Mouse (Mus musculus) spleen, adult 2 months (tissue): ENCODE measurements around the gene Plekhg1. TPM values are rescaled to one million over a fixed set of nuclear protein-coding genes. Genes with fewer than 3 reads are reported as not detected.

Source experiments
- DNase-seq, 2 experiments: peaks; one replicate each; pipeline versions ENCODE4 v3.0.0 to v3.0.0-alpha.2; 2012 to 2021; ENCODE audit warnings: low spot score in 2 of 2, low read depth in 1 of 2
- H3K27ac ChIP-seq: fragments of 200-500 bp; 2 replicates; pipeline ENCODE4 v1.5.1; 2012; ENCODE audit warnings: low read length, inconsistent platforms; ENCODE audit not compliant: insufficient read depth
- H3K27me3 ChIP-seq: fragments of 200-500 bp; 2 replicates; pipeline ENCODE4 v1.6.1; 2012; ENCODE audit warnings: mild to moderate bottlenecking, moderate library complexity, low read length, inconsistent platforms; ENCODE audit not compliant: control insufficient read depth, insufficient read depth
- H3K36me3 ChIP-seq: fragments of 200-500 bp; 2 replicates; pipeline ENCODE4 v1.6.1; 2012; ENCODE audit warnings: mild to moderate bottlenecking, low read length, inconsistent platforms; ENCODE audit not compliant: control insufficient read depth, insufficient read depth
- H3K4me1 ChIP-seq: fragments of 200-500 bp; 2 replicates; pipeline ENCODE4 v1.6.1; 2011; ENCODE audit warnings: inconsistent platforms; ENCODE audit not compliant: control insufficient read depth, insufficient read depth, insufficient read length
- H3K4me3 ChIP-seq: fragments of 200-500 bp; 2 replicates; pipeline ENCODE4 v1.5.1; 2011; ENCODE audit warnings: mild to moderate bottlenecking, inconsistent platforms; ENCODE audit not compliant: insufficient read depth, insufficient read length; ENCODE audit errors: extremely low read depth
- CTCF ChIP-seq: fragments of 200-500 bp; IDR thresholded peaks from 2 replicates; pipeline ENCODE4 v1.5.1; 2011; ENCODE audit warnings: mild to moderate bottlenecking, inconsistent platforms; ENCODE audit not compliant: insufficient read depth, insufficient read length, insufficient replicate concordance; ENCODE audit errors: extremely low read depth
- POLR2A ChIP-seq: fragments of 200-500 bp; IDR thresholded peaks from 2 replicates; pipeline ENCODE4 v1.6.1; 2011; ENCODE audit warnings: low read depth, low read length, inconsistent platforms
- WGBS: fragments of 180-500 bp; shearing (Covaris S2); methylation state at CpG from one replicate; pipeline ENCODE4 v1.1.7; 2018; 5-methylcytosine and 5-hydroxymethylcytosine counted together
- polyA plus RNA-seq: library from polyadenylated mRNA; depleted of rRNA; stranded (reverse); fragments of >200 nt; gene quantifications from 2 replicates; pipeline ENCODE4 v1.2.3, GENCODE M21; 2012

Plekhg1 gene
- polyA plus RNA-seq, 1 experiment = 2.0 TPM

- DNase-seq = no peak
- 91% methylated on average over 4 of the region's 4 CpGs for WGBS
- H3K4me1 ChIP-seq = no peaks in the 10 kb centered on the region
- no peaks in the 10 kb centered on the region for H3K27me3 ChIP-seq
- H3K27ac ChIP-seq = no peak overlapping the region
- no peaks in the 10 kb centered on the region for H3K36me3 ChIP-seq
- no peak for TF ChIP-seq POLR2A
- no peak for TF ChIP-seq CTCF
- H3K4me3 ChIP-seq = no peak overlapping the region
Measured at GRCm38 (mm10) chr10:3858437-3858836, 118.3 kb downstream of the Plekhg1 start.

DNA sequence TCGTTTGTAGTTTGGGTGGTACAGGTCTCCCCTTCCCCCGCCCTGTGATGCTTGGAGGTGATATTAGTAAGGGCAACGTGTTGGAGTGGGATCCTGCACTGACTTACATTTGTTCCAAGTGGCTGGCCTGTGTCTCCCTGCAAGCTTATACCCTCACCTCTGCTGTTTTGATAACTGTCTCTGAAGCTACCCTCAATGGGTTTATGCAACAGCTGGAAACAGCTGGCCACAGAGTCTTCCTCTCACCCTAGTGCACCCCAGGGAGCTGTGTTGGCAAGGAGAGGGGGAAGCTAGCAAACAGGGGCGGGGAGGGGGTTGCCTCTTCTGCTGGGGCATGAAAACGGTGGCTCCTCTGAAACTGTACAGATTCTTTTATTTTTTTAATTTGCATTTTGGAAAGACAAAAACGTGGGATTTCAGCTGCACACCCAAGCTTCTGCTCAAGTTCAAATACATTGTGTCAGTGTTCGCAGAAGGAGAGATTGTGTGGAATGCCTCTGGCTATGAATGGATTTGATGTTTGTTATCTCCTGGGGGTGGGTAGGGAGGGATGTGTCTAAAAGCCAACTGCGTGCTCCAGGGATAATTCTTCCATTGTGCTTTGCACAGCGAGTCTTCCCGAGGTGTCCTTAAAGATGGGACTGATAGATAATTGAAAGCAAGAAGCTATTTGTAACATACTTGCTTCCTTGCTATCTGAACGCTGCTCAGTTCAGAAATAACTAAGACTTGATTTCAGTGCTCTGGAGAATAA lies 119.0 kb downstream of the Plekhg1 start:
- WGBS = 66% methylated on average over 11 of the region's 11 CpGs
- Histone ChIP-seq H3K36me3 (no peaks in the 10 kb centered on the region), H3K4me3 (no peak overlapping the region), H3K4me1 (no peaks in the 10 kb centered on the region), H3K27ac (no peak overlapping the region), H3K27me3 (no peaks in the 10 kb centered on the region)
- TF ChIP-seq POLR2A (no peak), CTCF (no peak)
- no peak for DNase-seq

GRCm38 (mm10) chr10:3863411-3864195 lies 123.4 kb downstream of the Plekhg1 start:
- TF ChIP-seq CTCF = no peak
- no peak for TF ChIP-seq POLR2A
- DNase-seq = no peak
- Histone ChIP-seq H3K27ac (no peak overlapping the region), H3K4me3 (no peak overlapping the region), H3K27me3 (no peaks in the 10 kb centered on the region), H3K4me1 (no peaks in the 10 kb centered on the region), H3K36me3 (no peaks in the 10 kb centered on the region)
- WGBS = 45% methylated on average over 12 of the region's 12 CpGs

DNA sequence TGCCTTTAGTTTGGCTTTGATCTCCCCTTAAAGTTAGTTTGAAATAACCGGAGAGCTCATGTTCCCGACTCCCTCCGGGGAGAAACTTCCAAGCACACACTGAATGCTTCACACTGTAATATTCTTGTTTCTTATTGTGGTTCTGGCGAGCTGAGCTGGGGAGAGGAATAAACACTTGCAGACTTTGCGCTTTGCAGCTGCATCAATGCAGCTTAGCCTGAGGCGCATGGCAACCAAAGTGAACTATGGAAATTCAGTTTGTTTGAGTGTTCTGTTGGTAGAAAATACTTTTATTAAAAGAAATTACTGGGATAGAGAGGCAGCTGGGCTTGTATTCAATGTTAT lies 124.0 kb downstream of the Plekhg1 start:
- no peak overlapping the region for H3K4me3 ChIP-seq
- H3K36me3 ChIP-seq = no peaks in the 10 kb centered on the region
- 85% methylated on average over 6 of the region's 6 CpGs for WGBS
- TF ChIP-seq CTCF (no peak), POLR2A (no peak)
- H3K4me1 ChIP-seq = no peaks in the 10 kb centered on the region
- no peaks in the 10 kb centered on the region for H3K27me3 ChIP-seq
- no peak overlapping the region for H3K27ac ChIP-seq
- no peak for DNase-seq

GRCm38 (mm10) chr10:3867298-3867697 lies 127.1 kb downstream of the Plekhg1 start:
- H3K4me1 ChIP-seq = no peaks in the 10 kb centered on the region
- H3K27ac ChIP-seq = no peak overlapping the region
- no peak overlapping the region for H3K4me3 ChIP-seq
- DNase-seq = no peak
- no peaks in the 10 kb centered on the region for H3K36me3 ChIP-seq
- TF ChIP-seq CTCF (no peak), POLR2A (no peak)
- no peaks in the 10 kb centered on the region for H3K27me3 ChIP-seq

DNA sequence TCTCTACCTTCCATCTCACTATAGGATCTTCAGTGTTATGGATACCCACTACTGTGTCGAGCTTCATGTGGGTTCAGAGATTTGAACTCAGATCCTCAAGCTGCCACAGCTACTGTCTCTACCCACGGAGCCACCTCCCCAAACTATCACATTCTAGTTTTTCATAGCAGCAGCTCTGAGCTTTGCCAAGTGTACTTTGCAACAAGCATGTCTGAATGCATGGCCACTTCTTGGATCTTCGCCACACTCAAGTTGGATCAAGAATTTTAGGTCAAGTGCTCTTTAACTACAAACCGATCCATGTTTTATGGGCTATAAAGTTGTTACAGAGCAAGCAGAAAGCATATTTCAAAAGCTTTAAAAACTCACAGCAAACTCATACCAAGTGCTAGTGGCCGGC lies 130.7 kb downstream of the Plekhg1 start:
- H3K4me1 ChIP-seq = no peaks in the 10 kb centered on the region
- DNase-seq = no peak
- no peak overlapping the region for H3K27ac ChIP-seq
- 82% methylated on average over 5 of the region's 5 CpGs for WGBS
- H3K27me3 ChIP-seq = no peaks in the 10 kb centered on the region
- no peak overlapping the region for H3K4me3 ChIP-seq
- TF ChIP-seq POLR2A (no peak), CTCF (no peak)
- H3K36me3 ChIP-seq = no peaks in the 10 kb centered on the region

- DNase-seq = no peak
- H3K36me3 ChIP-seq = no peaks in the 10 kb centered on the region
- no peaks in the 10 kb centered on the region for H3K4me1 ChIP-seq
- 95% methylated on average over 6 of the region's 6 CpGs for WGBS
- H3K27me3 ChIP-seq = no peaks in the 10 kb centered on the region
- H3K27ac ChIP-seq = no peak overlapping the region
- no peak overlapping the region for H3K4me3 ChIP-seq
- TF ChIP-seq CTCF (no peak), POLR2A (no peak)
Measured at GRCm38 (mm10) chr10:3873467-3873866, 133.3 kb downstream of the Plekhg1 start.
